Mouse (Mus musculus) embryonic facial prominence, embryonic 15.5 days (tissue): ENCODE data around the gene Got1. TPM values are rescaled to one million over a fixed set of nuclear protein-coding genes. Genes with fewer than 3 reads are reported as not detected.

Experiments used
- ATAC-seq: fragments of 200-750 bp; cut with Nextera tagmentation; 2 replicates; pipeline ENCODE4 v1.8.0; 2017; ENCODE audit warnings: low read depth, moderate TSS enrichment; ENCODE audit not compliant: insufficient number of reproducible peaks, low FRiP score, low TSS enrichment
- H3K27ac ChIP-seq: fragments of 300-500 bp; sonication (generic); replicated peaks from 2 replicates; pipeline ENCODE4 v1.5.1; 2015; ENCODE audit warnings: mild to moderate bottlenecking, inconsistent platforms
- H3K27me3 ChIP-seq: fragments of 300-500 bp; sonication (generic); 2 replicates; pipeline ENCODE4 v1.6.1; 2015; ENCODE audit warnings: inconsistent platforms
- H3K36me3 ChIP-seq: fragments of 300-500 bp; sonication (generic); 2 replicates; pipeline ENCODE4 v1.6.1; 2015; ENCODE audit warnings: mild to moderate bottlenecking, inconsistent platforms
- H3K4me1 ChIP-seq: fragments of 300-500 bp; sonication (generic); 2 replicates; pipeline ENCODE4 v1.6.1; 2015; ENCODE audit warnings: inconsistent platforms
- H3K4me2 ChIP-seq: fragments of 300-500 bp; sonication (generic); replicated peaks from 2 replicates; pipeline ENCODE4 v1.6.1; 2015; ENCODE audit warnings: mild to moderate bottlenecking, inconsistent platforms
- H3K4me3 ChIP-seq: fragments of 300-500 bp; sonication (generic); replicated peaks from 2 replicates; pipeline ENCODE4 v1.5.1; 2015; ENCODE audit warnings: mild to moderate bottlenecking, inconsistent platforms
- H3K9ac ChIP-seq: fragments of 300-500 bp; sonication (generic); 2 replicates; pipeline ENCODE4 v1.6.1; 2015; ENCODE audit warnings: inconsistent platforms
- H3K9me3 ChIP-seq: fragments of 300-500 bp; sonication (generic); replicated peaks from 2 replicates; pipeline ENCODE4 v1.6.1; 2016; ENCODE audit warnings: inconsistent platforms
- WGBS: fragments of 180-500 bp; shearing (Covaris S2); methylation state at CpG from one replicate; pipeline ENCODE4 v1.1.7; 2015; 5-methylcytosine and 5-hydroxymethylcytosine counted together
- polyA plus RNA-seq: library from polyadenylated mRNA; unstranded; fragments of >200 nt; fragmentation: Nextera tagmentation; extraction: Ambion mirVana; gene quantifications from 2 replicates; pipeline ENCODE4 v1.2.1, GENCODE M21; 2015

The Got1 gene
- polyA plus RNA-seq, 1 experiment from 2014 or later: 31.9 TPM

GRCm38 (mm10) chr19:43480512-43480911, 43.9 kb downstream of the Got1 start:
- Histone ChIP-seq H3K27ac (peak overlapping the region; percentile 78), H3K4me2 (no peak overlapping the region), H3K4me3 (no peak overlapping the region)

DNA sequence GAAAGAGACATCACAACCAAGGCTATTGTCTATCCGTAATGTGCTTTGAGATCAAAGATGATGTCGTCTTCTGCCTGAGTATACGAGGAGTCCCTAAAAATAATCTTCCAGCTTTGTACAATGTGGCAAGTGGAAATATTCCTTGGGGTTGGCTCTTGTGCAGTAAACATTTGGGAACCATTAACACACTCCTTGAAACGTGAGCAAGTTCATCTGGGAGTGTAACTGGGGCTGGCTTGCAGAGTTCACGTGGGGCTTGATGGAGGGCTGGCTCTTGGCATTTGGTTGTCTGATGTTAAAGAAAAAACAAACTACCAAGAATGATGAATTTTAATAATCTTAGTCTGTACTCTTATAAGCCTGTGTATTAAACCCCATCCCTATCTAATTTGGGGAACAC, 45.0 kb downstream of the Got1 start:
- H3K4me1 ChIP-seq: peaks cover 26% of the 10 kb centered on the region

More at GRCm38 (mm10) chr19:43480512-43480911, 43.9 kb downstream of the Got1 start:
- no peak overlapping the region for H3K9ac ChIP-seq
- no peaks in the 10 kb centered on the region for H3K9me3 ChIP-seq
- ATAC-seq: no peak
- no peaks in the 10 kb centered on the region for H3K27me3 ChIP-seq
- 27% methylated on average over 9 of the region's 9 CpGs for WGBS
- peaks cover 25% of the 10 kb centered on the region for H3K4me1 ChIP-seq
- H3K36me3 ChIP-seq: no peaks in the 10 kb centered on the region

GRCm38 (mm10) chr19:43478891-43479290, 45.5 kb downstream of the Got1 start:
- 13% methylated on average over 5 of the region's 5 CpGs for WGBS

More for the DNA sequence above, 45.0 kb downstream of the Got1 start:
- H3K9me3 ChIP-seq: no peaks in the 10 kb centered on the region
- peak overlapping the region; percentile 78 for H3K27ac ChIP-seq
- H3K4me2 ChIP-seq: no peak overlapping the region
- 37% methylated on average over 5 of the region's 5 CpGs for WGBS
- no peak overlapping the region for H3K9ac ChIP-seq
- no peaks in the 10 kb centered on the region for H3K27me3 ChIP-seq
- H3K36me3 ChIP-seq: no peaks in the 10 kb centered on the region
- no peak overlapping the region for H3K4me3 ChIP-seq
- no peak for ATAC-seq

GRCm38 (mm10) chr19:43477436-43477835, 47.0 kb downstream of the Got1 start:
- no peak overlapping the region for H3K27ac ChIP-seq
- H3K27me3 ChIP-seq: no peaks in the 10 kb centered on the region
- H3K9me3 ChIP-seq: no peaks in the 10 kb centered on the region
- WGBS: 24% methylated on average over 5 of the region's 5 CpGs
- peak; percentile 67; the same call in 1 of the 2 replicates for ATAC-seq
- peaks cover 26% of the 10 kb centered on the region for H3K4me1 ChIP-seq
- no peaks in the 10 kb centered on the region for H3K36me3 ChIP-seq
- no peak overlapping the region for H3K9ac ChIP-seq
- H3K4me2 ChIP-seq: no peak overlapping the region
- no peak overlapping the region for H3K4me3 ChIP-seq

More at GRCm38 (mm10) chr19:43478891-43479290, 45.5 kb downstream of the Got1 start:
- Histone ChIP-seq H3K27ac (peak overlapping the region; percentile 78), H3K36me3 (no peaks in the 10 kb centered on the region), H3K4me1 (peaks cover 26% of the 10 kb centered on the region), H3K4me3 (no peak overlapping the region), H3K9me3 (no peaks in the 10 kb centered on the region), H3K9ac (no peak overlapping the region), H3K27me3 (no peaks in the 10 kb centered on the region), H3K4me2 (no peak overlapping the region)
- ATAC-seq: no peak

- WGBS: 72% methylated on average over 7 of the region's 7 CpGs
- Histone ChIP-seq H3K4me3 (no peak overlapping the region), H3K36me3 (no peaks in the 10 kb centered on the region), H3K27ac (no peak overlapping the region; the same call in 1 of the 2 replicates), H3K9ac (no peak overlapping the region), H3K27me3 (no peaks in the 10 kb centered on the region), H3K4me1 (peaks cover 25% of the 10 kb centered on the region), H3K4me2 (no peak overlapping the region), H3K9me3 (no peaks in the 10 kb centered on the region)
- ATAC-seq: no peak
Measured at GRCm38 (mm10) chr19:43476063-43476462, 48.3 kb downstream of the Got1 start.

DNA sequence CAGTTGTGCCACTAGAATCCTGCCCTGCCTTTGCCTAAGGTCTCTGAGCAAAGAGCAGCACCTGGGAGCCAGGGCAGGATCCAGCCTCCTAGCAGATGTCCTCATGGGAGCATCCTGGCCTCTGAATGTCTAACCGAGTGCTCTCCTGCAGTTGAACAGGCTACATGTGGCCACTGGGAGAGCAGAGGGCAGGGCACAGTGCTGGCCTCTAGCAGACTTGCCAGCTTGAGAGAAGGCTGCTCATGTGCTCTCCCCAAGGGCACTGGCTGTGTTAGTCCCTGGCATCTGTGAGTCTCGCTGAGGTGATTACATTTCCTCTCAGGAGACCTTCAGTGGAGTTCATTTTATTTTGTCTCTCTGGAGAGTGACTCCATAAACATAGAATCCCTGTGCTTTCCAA, 48.8 kb downstream of the Got1 start:
- Histone ChIP-seq H3K4me1 (peaks cover 22% of the 10 kb centered on the region), H3K27ac (no peak overlapping the region; the same call in 1 of the 2 replicates), H3K4me2 (no peak overlapping the region), H3K36me3 (no peaks in the 10 kb centered on the region), H3K9ac (no peak overlapping the region), H3K4me3 (no peak overlapping the region), H3K27me3 (no peaks in the 10 kb centered on the region), H3K9me3 (no peaks in the 10 kb centered on the region)
- WGBS: 35% methylated on average over 2 of the region's 2 CpGs
- no peak for ATAC-seq

- Histone ChIP-seq H3K4me1 (0 out of 2 replicates have a peak, but pooled peaks cover 4% of the 10 kb centered on the region), H3K27ac (no peak overlapping the region), H3K27me3 (no peaks in the 10 kb centered on the region), H3K36me3 (no peaks in the 10 kb centered on the region), H3K9ac (no peak overlapping the region), H3K9me3 (no peaks in the 10 kb centered on the region), H3K4me3 (no peak overlapping the region), H3K4me2 (no peak overlapping the region)
- 90% methylated on average over 7 of the region's 7 CpGs for WGBS
- ATAC-seq: no peak
Measured at GRCm38 (mm10) chr19:43472781-43473180, 51.6 kb downstream of the Got1 start.

DNA sequence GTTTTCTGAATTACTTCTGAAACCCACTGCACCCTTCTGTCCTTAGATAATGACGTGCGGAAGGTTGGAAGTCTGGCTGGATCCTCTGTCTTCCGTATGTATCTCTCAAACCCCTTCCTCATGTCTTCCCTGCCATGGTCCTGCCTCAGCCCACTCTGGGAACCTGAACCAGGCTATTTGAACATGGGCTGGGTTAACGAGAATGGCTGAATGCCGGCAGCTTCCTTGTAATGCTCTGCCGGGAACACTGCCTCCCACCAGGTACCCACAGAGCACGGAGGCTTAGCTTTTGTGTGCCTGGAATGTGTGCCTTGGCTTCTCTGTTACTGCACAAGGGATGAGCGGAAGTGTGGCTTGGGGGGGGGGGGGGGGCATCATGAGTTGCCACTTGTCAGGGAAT, 52.1 kb downstream of the Got1 start:
- H3K4me1 ChIP-seq: 0 out of 2 replicates have a peak, but pooled peaks cover 4% of the 10 kb centered on the region

GRCm38 (mm10) chr19:43469333-43469732, 55.1 kb downstream of the Got1 start:
- H3K36me3 ChIP-seq: no peaks in the 10 kb centered on the region
- ATAC-seq: no peak
- no peak overlapping the region for H3K27ac ChIP-seq
- H3K4me1 ChIP-seq: no peaks in the 10 kb centered on the region
- no peaks in the 10 kb centered on the region for H3K27me3 ChIP-seq
- no peak overlapping the region for H3K4me2 ChIP-seq
- 51% methylated on average over 7 of the region's 7 CpGs for WGBS
- H3K9ac ChIP-seq: no peak overlapping the region
- no peak overlapping the region for H3K4me3 ChIP-seq
- H3K9me3 ChIP-seq: no peaks in the 10 kb centered on the region

More for the DNA sequence above, 52.1 kb downstream of the Got1 start:
- no peak overlapping the region for H3K27ac ChIP-seq
- ATAC-seq: no peak
- H3K27me3 ChIP-seq: no peaks in the 10 kb centered on the region
- no peak overlapping the region for H3K4me2 ChIP-seq
- 68% methylated on average over 8 of the region's 8 CpGs for WGBS
- no peak overlapping the region for H3K9ac ChIP-seq
- no peak overlapping the region for H3K4me3 ChIP-seq
- H3K9me3 ChIP-seq: no peaks in the 10 kb centered on the region
- no peaks in the 10 kb centered on the region for H3K36me3 ChIP-seq

GRCm38 (mm10) chr19:43467927-43468685, 56.3 kb downstream of the Got1 start:
- Histone ChIP-seq H3K9me3 (no peaks in the 10 kb centered on the region), H3K4me3 (no peak overlapping the region), H3K4me2 (no peak overlapping the region), H3K36me3 (no peaks in the 10 kb centered on the region), H3K4me1 (no peaks in the 10 kb centered on the region), H3K27ac (no peak overlapping the region), H3K9ac (no peak overlapping the region), H3K27me3 (no peaks in the 10 kb centered on the region)
- no peak for ATAC-seq
- WGBS: 81% methylated on average over 12 of the region's 12 CpGs

GRCm38 (mm10) chr19:43465601-43466255, 58.7 kb downstream of the Got1 start:
- WGBS: 89% methylated on average over 14 of the region's 14 CpGs

More at GRCm38 (mm10) chr19:43465601-43466255, 58.7 kb downstream of the Got1 start:
- Histone ChIP-seq H3K9me3 (no peaks in the 10 kb centered on the region), H3K4me3 (no peak overlapping the region), H3K27me3 (no peaks in the 10 kb centered on the region), H3K36me3 (no peaks in the 10 kb centered on the region), H3K9ac (no peak overlapping the region), H3K4me1 (no peaks in the 10 kb centered on the region), H3K27ac (no peak overlapping the region), H3K4me2 (no peak overlapping the region)
- no peak for ATAC-seq
